Mouse (Mus musculus) Muller cell, postnatal 12 days (primary cell): Measurements from ENCODE around the gene Mark2.
"Not testable (repeated sequence)": the region's sequence is repeated elsewhere in the genome, so short reads cannot be mapped to it uniquely, and the experiment has no call there.

Experiments used
- DNase-seq: peaks from one replicate; pipeline ENCODE4 v3.0.0-alpha.2; 2015; ENCODE audit errors: inconsistent ontology term

The Mark2 gene

DNA sequence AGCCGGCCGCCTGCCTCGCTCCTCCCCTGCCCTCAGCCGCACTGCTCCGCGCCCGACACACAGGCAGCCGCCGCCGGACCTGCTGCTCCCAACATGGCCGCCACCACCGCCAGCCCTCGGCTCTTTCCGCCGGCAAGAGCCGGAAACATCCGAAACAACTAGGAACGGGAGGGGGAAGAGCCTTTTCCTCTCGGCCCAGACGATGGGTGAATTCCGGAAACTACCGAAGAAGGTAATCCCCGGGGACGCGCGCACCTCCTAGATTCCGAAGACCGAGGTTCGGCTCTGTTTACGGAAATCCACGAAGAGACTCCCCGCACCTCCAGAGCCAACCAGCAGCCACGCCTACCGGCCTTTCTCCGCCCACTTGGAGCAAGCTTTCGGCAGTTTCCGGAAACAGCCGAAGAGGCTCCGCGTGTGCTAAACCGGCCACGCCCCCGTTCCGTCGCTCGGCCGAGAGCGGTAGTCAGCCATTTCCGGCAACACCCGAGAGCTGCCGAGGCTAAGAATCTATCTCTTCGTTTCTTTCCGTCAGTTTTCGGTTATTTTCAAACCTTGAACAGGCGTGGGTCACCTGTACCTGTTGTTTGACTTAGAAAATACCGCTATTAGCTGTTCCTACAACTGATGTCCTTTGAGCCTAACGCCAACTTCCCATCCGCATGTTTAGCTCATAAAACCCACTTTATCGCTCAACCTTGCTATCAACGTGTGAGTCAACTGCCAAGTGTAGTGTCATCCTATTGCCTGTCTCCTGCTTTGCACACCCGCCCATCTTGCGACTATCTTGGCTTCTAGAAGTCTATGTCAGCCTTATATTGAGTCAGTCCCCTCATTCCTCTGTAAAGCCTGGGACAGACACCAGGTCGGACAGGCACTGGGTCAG is at the start of gene Mark2:
Gene Mark2 (minus strand): TSS at position 349 of the 886 bp plus-strand sequence.
- peak; percentile 99 for DNase-seq

DNA sequence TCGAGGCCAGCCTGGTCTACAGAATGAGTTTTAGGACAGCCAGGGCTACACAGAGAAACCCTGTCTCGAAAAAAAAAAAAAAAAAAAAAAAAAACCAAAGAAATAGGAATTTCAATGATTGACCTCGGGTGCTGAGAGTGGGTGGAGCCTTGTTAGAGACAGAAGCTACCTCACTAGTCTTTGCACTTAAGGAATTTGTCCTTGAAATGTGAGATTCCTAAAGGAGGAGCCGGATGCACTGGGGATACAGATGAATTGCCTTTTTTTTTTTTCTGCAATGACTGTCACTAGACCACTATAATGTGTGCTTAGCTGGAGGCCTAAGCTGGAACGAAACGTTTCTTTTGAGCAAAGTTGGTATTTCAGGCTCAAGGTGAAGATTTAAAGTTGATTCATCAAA is 46.8 kb upstream of the Mark2 start:
- DNase-seq, result no peak

GRCm38 (mm10) chr19:7386042-7386441 is 44.4 kb upstream of the Mark2 start:
- DNase-seq, result no peak

GRCm38 (mm10) chr19:7382903-7383865 is 41.5 kb upstream of the Mark2 start, which contains the start of gene Spindoc:
Gene Spindoc (minus strand): TSS chr19:7382994.
- DNase-seq, result peak; percentile 98

DNA sequence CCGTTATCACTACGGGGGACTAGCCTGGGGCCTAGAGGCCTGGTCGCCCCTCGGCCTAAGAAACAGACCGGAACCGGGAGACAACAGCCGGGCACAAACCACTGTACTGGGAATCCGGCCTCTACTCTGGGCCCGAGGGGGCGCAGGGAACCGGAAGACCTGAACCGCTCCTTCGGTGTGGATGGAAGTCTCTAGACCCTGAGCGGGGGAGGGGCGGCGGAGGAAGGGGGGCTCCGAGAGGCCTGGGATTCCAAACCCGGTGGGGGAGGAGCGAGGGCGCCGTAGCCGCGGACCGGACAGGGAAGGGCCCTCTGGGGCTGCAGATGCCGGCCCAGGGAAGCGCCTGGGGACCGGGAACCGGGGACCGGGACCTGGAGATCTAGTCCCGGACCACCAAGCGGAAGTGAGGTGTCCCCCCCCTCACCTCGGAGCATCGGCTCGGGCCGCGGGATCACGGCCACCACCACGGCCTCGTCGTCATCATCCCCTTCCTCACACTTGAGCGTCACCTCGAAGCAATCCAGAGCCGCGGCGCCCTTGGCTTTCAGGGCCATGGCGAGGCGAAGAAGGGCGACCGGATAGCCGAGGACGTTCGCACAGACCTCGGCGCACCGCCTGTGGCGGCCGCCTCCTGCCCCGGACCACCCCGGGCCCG is 40.7 kb upstream of the Mark2 start:
- DNase-seq, result peak; percentile 86

DNA sequence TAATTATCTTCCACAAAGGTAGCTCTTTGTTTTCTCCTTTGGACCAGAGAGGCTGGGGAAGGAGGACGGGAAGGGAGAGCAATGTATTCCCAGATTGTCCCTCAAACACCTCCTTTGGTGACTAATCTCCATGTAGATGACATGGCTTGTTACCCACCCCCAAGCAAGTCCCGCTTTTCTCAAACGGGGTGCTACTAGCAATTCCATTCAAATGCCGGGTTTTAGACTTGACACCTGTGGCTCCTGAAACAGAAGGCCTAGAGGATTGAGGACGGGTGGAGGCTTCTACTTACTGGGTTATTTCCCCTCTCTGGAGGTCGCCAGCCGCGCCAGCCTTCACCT is 40.2 kb upstream of the Mark2 start:
- no peak for DNase-seq

GRCm38 (mm10) chr19:7377639-7378038 is 36.0 kb upstream of the Mark2 start:
- no peak for DNase-seq

- no peak for DNase-seq
Measured at GRCm38 (mm10) chr19:7374491-7374890, 32.8 kb upstream of the Mark2 start.

DNA sequence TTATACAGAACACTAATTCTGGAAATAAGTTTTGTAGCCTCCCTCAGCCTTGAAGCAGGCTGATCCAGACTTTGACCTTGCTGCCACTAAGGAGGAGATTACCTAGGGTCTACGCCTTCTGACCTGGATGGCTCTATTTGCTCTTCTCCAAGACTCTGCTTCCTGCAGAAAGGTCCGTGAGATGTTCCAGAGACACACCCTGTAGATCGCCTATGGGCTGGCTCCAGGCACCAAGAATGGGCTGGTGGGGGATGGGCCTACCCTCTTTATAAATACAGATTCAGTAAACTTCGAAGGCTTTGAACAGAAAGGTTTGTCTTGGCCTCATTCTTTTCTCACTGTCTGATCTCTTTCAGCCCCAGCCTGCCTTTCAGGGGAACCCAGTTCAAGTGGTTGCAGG is 27.8 kb upstream of the Mark2 start:
- not testable (repeated sequence) for DNase-seq

DNA sequence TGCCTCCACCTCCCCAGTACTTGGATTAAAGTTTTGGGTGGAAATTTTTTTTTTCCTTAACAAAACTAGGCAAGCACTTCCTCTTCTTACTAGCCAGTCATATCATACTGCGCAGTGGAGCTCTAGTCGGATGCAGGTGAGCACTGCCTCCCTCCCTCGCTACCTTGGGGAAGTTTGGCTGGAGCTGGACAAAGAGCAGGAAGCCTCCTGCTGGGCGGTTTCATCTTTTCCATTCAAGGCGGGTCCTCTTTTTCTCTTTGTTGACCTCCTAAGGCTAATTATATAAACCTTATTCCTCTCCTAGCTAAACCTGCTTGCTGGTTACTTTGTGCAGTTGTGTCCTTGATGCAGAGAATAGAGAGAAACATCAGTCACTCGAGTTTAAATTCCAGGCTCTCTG is 12.0 kb upstream of the Mark2 start:
- DNase-seq, result no peak

DNA sequence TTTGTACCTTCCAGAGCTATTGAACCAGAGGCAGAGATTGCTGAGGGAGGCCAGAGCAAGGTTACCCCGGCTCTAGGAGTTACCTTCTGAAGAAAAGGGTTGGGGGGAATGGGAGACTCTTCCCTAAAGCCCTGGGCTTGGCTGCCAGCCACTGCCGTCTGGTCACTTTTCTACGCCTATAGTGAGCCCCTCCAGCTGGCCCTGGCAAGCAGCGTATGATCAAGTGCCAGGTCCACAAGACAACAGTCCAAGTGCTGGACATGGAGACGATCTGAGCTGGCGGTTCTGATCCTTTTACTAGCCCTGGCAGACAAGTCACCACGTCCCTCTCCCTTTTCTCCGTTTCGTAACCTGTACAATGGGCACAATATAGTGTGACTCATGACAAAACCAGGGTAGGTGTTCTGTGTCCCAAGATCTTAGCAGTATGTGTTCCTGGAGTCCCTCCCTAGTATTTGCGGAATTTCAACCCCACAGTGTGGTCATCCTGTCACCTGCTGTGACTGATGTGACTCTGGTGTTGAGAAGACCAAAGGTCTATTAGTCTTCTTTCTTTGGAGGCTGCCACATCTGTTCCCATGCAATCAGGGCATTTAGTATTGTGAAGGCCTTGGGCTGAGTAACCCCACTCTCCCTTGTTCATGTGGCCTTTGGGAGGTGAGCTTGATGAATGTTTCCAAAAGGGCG is 11.3 kb upstream of the Mark2 start:
- peak; percentile 6 for DNase-seq

DNA sequence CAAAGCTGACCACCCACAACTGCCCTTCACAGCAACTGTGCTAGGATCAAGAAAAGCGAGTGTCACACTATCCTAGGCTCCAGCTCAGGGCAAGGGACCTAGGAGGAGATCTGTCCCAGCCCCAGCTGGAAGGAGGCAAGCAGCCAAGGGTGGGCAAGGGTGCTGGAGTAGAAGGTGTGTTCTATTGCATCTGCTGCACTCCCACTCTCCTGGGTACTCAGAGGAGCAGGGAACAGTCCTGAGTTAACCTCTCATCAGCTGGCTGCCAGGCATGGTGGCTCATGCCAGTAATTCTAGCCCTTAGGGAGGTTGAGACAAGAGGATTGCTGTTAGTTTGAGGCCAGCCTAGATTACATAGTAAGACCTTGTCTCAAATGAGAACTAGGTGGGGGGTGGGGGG is 8.3 kb upstream of the Mark2 start:
- no peak for DNase-seq

GRCm38 (mm10) chr19:7345235-7345755 is 3.6 kb upstream of the Mark2 start:
- DNase-seq, result peak; percentile 46

GRCm38 (mm10) chr19:7342646-7343045 is 986 bp upstream of the Mark2 start:
- no peak for DNase-seq

DNA sequence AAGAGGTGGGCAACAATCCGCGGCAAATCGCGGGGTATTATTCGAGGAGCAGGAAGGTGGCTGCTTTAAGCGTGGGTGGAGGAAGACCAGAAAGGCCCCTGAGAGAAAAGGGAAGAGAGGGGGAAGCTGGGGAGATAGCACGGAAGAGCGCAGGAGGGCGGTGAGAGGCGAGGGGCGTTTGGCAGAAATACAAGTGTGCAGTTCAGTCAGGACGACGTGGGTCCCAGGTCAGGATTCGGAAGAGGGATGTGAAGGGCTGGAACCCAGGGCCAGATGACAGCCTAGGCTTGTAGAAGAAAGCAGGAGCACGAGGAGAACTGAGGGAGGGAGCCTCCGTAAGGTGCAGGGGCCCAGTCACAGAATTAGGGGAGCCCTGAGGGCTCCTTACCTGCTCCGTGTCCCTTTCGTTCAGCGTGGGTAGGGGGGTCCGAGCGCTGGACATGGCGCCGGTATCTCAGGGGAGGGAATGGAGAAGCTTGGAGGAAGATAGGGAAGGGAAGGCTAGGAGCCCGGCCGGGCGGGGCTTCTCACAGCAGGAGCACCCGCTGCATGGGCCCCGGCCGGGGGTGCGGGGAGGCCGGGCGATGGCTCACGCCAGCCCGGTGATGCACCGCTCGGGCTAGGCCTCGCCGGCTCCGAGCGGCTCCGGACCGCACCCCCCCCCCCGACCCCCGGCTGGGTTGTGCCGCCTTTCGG is 732 bp downstream of the Mark2 start:
- no peak for DNase-seq

- DNase-seq, result peak; percentile 29
Measured at GRCm38 (mm10) chr19:7340371-7340779, 1.3 kb downstream of the Mark2 start.

DNA sequence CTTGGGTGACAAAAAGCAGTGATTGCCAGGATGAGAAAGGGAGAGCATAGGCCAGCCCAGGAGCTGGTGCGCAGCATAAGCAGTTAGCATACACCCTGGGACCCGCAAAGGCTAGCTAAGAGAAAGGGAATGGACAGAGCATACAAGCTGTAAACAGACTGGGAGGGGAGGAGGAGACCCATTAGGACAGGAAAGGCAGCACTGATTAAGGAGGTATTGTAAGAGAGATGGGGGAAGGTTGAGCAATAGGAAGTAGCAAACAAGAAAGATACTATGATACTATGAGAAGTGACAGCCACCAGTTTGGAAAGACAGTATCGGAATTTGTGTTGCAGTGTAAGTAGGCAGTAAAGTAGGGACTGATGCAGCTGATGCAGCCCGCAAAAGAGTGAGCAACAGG is 1.8 kb downstream of the Mark2 start:
- DNase-seq, result no peak

DNA sequence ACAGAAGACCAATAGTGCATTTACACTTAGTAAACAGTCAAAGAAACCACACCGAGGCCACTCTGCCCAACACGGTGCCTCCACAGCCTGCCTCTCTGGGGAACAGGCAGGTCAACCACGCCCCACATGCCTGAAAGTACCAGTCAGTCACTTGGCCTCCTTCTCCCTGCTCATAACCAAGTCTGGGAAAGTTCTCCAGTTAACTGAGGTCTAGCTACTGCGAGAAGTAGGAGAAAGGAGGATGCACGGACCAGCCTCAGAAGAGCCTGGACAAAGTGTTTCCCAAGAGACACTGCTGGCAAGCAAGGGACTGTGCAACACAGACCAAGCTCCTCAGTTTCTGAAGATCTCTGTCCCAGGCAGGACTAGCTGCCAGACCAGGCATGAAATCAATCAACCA is 2.6 kb downstream of the Mark2 start:
- DNase-seq, result peak; percentile 60

GRCm38 (mm10) chr19:7337781-7338342 is 3.8 kb downstream of the Mark2 start:
- no peak for DNase-seq

- no peak for DNase-seq
Measured at GRCm38 (mm10) chr19:7335656-7336055, 6.0 kb downstream of the Mark2 start.
